Mouse (Mus musculus) neutrophil, adult 83 days (primary cell): ENCODE measurements around the gene Abcb8. TPM values are rescaled to one million over a fixed set of nuclear protein-coding genes. Genes with fewer than 3 reads are reported as not detected.

Experiments used
- total RNA-seq, 2 experiments: library from RNA; stranded (reverse); gene quantifications; one replicate each; pipeline ENCODE4 v1.2.4; 2023

The Abcb8 gene
- total RNA-seq: 10 to 100 TPM; 10.5 to 16.4 TPM

DNA sequence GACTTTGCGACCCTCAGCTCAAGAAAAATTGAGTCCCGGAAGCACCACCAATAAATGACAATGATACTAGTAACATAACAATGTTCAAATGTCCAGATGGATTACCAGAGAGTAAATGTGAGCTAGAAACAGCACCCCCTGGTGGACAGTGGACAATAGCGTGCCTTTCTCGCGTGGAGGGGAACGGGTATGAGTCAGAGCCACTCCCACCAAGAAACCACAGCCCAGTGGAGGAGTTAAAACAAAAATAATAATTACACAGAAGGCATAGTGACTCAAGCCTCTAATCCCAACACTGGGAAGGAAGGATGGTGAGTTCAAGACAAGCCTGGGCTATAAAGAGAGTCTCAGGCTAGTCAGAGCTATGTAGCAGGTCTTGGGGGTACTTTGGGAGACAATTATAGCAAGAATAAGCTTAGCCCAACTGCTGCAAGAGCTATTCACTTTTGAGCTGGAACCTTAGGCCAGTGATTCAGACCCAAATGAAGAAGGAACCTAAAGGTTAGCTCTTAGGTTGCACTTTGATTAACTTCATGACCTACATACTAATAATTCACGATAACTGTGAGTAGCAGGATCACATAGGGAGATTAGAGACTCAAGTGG, at the start of gene Abcb8:
Abcb8 (plus strand) TSS at position 272 of the 606 bp plus-strand sequence.

DNA sequence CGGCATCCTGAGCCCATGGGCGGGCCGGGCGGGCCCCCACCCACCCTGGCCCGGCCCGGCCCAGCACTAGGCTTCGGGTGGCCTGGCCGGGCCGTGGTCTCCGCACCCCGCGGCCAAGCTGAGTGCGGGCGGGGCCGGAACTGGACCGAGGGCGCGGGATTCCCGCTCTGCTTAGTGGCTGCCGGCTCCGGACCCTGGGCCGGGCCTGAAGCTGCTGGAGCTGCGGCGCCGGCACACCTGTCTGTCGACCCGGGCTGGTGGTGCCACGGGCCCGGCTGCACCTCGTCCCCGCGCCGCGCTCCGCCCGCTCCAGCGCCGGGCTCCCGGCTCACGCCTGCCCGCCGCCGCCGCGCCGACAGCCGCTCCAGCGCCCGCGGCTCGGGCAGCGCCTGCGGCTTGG, 42.2 kb upstream of the Abcb8 start, which contains the start of gene Kcnh2:
Kcnh2 (minus strand) TSS at position 327 of the 400 bp plus-strand sequence.

DNA sequence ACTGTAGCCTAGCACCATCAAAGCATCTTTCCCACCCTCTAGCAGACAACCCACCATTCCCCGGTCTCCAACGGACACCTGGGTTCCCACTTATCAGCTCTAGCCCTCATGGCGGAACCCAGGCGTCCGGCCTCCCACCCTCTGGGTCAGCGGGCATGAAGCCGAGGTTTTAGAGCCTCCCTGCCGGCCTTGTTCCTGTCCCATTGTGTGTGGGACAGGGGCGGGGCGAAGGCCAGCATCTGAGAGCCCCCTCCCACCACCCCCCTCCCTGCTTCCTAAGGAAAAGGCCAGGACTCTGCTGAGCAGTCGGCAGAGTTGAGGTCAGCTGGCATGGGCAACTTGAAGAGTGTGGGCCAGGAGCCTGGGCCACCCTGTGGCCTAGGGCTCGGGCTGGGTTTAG, 29.0 kb upstream of the Abcb8 start, which contains the start of gene Nos3:
Nos3 (plus strand) TSS at position 303 of the 400 bp plus-strand sequence.

GRCm38 (mm10) chr5:24391864-24392263, 1.6 kb upstream of the Abcb8 start, which contains the start of gene Atg9b:
Gene Atg9b, minus strand, starts transcription at chr5:24392143.

DNA sequence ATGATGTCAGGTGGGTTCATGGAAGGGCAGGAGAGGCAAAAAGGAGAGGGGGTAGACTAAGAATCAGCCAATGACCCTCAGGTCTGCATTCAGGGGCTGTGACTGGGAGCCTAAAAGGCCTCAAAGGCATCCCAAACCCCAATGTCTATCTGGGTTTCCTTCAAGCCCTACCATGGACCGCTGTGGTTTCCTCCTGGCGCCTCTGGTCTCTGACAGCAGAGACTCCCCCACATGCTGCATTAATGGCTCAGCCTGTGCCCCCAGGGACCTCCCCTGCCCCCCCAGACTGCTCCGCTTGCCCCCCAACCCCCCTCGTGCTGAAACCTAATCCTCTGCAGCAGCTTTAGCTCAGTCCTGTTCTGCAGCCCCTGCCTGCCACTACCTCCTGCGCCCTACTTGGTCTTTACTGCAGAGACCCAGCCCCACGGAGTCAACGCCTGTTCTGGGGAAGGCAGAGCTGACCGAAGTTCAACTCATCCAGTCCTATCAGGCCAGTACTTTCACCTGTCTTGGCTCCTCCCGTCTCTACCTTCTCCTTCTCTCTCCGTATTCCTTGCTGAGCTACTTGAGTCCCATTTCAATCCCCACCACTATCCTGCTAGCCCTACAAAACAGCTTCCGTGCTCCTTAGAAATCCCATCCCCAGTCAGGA, 19.7 kb downstream of the Abcb8 start, which contains the start of gene Asic3:
Asic3 (plus strand) TSS at position 351 of the 652 bp plus-strand sequence.

GRCm38 (mm10) chr5:24423129-24424003, 29.9 kb downstream of the Abcb8 start, which contains the start of the genes Cdk5 and Slc4a2:
Gene Cdk5, minus strand, starts transcription at chr5:24423530.
Gene Slc4a2, plus strand, starts transcription at chr5:24423837.

DNA sequence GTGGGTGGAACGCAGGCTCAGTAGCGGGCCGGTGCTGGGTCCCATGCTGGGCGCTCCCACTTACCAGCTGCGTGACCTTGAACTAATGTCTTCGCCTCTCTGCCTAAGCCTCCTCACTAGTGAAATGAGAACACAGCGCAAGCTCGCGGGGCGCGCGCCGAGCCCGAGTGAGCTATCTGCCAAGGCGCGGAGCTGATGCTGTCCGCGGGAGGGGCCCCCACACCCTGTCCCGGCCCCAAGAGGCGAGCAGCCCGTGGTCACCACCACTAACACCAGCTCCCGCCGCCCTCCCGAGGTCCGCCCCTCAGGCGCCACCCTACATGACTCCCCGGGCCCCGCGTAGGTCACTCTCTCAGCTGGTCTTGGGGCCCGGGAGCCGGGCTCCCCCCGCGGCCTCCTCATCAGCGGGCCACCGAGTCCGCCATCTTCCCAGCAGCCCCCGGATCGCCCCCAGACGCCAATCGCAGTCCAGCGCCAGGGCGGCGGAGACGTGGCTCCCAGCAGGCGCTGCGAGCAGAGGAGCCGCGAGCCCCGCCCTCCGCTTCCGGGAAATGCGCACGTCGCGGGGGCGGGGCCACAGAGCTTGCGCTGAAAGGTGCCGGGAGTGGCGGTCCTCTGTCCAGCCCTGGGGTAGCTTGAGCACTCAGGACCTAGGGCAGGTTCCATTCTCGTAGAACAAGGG, 51.4 kb downstream of the Abcb8 start, which contains the start of gene Fastk:
Fastk (minus strand) TSS at position 542 of the 682 bp plus-strand sequence.

DNA sequence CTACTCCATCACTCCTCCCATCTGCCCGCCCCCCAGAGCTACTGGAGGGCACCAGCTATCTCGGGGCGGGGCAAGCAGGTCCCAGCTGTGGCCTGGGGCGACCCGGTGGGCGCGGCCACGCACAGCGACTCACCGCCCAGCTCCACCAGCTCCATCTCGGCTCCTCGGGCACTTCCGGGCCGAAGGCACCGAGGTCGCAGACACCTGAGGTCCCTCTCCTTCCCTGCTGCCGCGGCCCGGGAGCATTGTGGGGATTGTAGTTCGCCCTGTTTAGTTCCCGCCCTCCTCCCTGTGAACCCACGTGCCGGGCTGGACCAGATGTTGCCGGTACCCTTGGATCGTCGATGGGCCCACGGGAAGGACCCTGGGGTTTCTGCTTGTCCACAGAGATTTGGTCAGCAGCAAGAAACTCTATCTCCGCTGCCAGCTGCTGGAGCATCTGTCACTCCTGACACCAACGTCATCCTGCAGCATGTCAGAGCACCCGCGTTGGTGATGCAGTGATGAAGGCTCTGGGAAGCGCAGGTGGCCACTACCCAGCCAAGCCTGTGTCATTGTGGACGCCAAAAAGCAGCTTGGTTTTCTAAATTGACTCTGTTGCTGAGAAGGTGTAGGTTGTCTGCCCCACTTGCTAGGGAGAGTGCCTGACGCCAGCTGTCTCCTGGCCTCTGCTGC, 54.3 kb downstream of the Abcb8 start, which contains the start of gene Tmub1:
Tmub1 (minus strand) TSS at position 231 of the 675 bp plus-strand sequence.

GRCm38 (mm10) chr5:24452030-24452690, 58.7 kb downstream of the Abcb8 start, which contains the start of gene Agap3:
Gene Agap3, plus strand, starts transcription at chr5:24452177.

Other genes starting within 250 kb of the Abcb8 start
- 1 to 10 TPM; 4.9 to 5.7 TPM for gene Nupl2, start 228.7 kb upstream of the Abcb8 start, total RNA-seq
- under 1 TPM in 1 of 2 experiments, not detected in 1; 0.20 TPM for gene Kcnh2, start 42.1 kb upstream of the Abcb8 start, total RNA-seq
- under 1 TPM; 0.44 to 0.53 TPM for gene Nos3, start 28.9 kb upstream of the Abcb8 start, total RNA-seq
- gene Atg9b, start 1.5 kb upstream of the Abcb8 start, total RNA-seq: under 1 TPM; 0.49 to 0.75 TPM
- gene Asic3, start 19.7 kb downstream of the Abcb8 start, total RNA-seq: not detected
- 10 to 100 TPM; 23.0 to 26.2 TPM for gene Cdk5, start 29.9 kb downstream of the Abcb8 start, total RNA-seq
- 10 to 100 TPM; 55.9 to 64.2 TPM for gene Slc4a2, start 30.2 kb downstream of the Abcb8 start, total RNA-seq
- gene Fastk, start 51.6 kb downstream of the Abcb8 start, total RNA-seq: 10 to 100 TPM; 28.0 to 38.0 TPM
- gene Tmub1, start 54.2 kb downstream of the Abcb8 start, total RNA-seq: 10 to 100 TPM; 11.4 to 14.7 TPM
- gene Agap3, start 58.5 kb downstream of the Abcb8 start, total RNA-seq: 10 to 100 TPM; 29.6 to 31.4 TPM
- not detected for gene Gbx1, start 133.5 kb downstream of the Abcb8 start, total RNA-seq
- gene Asb10, start 147.3 kb downstream of the Abcb8 start, total RNA-seq: not detected
- not detected for gene 4931409K22Rik, start 163.1 kb downstream of the Abcb8 start, total RNA-seq
- gene Abcf2, start 183.8 kb downstream of the Abcb8 start, total RNA-seq: 10 to 100 TPM; 27.8 to 28.5 TPM
- 10 to 100 TPM; 21.5 to 27.1 TPM for gene Chpf2, start 193.1 kb downstream of the Abcb8 start, total RNA-seq
- not detected for gene Smarcd3, start 230.7 kb downstream of the Abcb8 start, total RNA-seq